Mouse (Mus musculus) neural tube, embryonic 10.5 days (tissue): Measurements from ENCODE around the gene Nphs1.
"Not testable (repeated sequence)": the region's sequence is repeated elsewhere in the genome, so short reads cannot be mapped to it uniquely, and the experiment has no call there.

Experiments used
- DNase-seq: peaks from one replicate; pipeline ENCODE4 v3.0.0-alpha.2; 2017; ENCODE audit warnings: low spot score; ENCODE audit errors: extremely low spot score

The Nphs1 gene

GRCm38 (mm10) chr7:30440697-30441096, 17.4 kb upstream of the Nphs1 start:
- peak; percentile 44 for DNase-seq

DNA sequence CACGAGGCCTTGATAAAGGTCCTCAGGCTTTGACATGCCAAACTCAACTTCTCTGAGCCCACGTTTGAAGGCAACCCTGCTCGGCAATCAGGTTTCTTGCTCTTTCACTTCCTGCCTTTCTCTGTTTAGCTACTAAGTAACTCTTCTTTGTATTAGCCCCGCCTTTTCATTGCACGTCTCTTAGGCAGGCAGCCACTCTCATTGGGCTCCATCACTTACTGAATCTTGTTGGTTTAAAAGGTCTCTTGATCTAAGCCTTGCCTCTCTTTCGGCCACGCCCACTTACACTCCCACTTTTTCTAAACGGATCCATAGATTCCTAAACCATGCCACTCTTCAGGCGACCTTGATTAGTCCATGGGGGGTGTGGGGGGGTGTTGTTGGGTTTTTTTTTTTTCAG, 14.4 kb upstream of the Nphs1 start:
- no peak for DNase-seq

- peak; percentile 64 for DNase-seq
These were observed 13.8 kb upstream of the Nphs1 start for GRCm38 (mm10) chr7:30444154-30444970.

DNA sequence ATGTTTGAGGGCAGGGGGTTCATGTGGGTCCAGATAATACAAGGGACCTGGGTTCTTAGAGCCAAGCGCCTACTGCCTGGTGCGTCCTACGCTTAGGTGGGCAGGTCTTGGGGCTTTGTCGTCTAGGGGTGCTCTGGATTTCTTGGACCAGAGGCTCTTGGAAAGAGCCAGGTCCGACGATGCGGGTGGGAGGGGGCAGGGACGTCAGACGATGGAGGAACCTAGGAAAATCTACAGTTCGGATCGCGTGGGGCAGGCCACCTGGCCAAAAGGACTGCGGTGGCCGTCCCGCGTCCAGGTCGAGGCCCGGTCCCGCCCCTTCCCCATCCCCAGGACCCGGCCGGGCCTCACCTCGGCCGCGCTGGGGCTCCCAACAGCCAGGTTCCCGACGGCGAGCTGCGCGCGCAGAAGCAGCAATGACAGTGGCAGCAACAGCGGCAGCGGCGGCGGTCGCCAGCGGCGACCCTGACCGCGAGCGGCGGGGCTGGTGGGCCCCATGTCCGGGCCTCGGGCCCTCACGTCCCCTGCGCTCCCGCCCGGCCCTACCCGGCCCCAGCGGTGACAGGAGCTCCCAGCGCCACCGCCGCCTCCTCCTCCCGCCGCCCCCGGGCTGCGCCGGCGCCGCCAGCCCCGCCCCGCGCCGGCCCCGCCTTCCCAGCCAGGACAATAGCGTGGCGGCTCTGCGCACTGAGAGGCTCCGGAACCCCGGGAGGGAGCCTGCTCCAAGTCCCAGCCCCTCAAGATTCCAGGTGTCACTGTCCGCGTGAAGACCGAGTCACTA, 13.0 kb upstream of the Nphs1 start, which contains the start of gene Aplp1:
Aplp1 (minus strand) TSS at position 565 of the 781 bp plus-strand sequence.
- DNase-seq, result peak; percentile 71

DNA sequence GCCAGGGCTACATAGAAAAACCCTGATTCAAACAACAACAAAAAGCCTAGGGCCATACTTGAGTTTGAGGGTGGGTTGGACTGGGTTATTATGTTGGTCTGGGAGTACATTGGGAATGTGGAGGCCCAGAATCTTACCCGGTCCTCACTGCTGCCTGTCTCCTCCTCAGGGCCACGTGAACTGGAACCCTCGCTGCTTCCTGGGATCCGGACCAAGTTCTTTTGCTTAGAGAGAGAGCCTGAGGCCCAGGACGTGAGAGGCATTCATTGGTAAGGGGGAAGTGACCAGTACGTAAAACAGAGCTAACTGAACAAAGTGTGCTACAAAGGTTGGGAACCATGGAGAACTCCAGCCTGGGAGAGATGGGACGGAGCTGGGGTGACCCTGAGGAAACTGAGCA, 7.9 kb upstream of the Nphs1 start:
- DNase-seq, result no peak

DNA sequence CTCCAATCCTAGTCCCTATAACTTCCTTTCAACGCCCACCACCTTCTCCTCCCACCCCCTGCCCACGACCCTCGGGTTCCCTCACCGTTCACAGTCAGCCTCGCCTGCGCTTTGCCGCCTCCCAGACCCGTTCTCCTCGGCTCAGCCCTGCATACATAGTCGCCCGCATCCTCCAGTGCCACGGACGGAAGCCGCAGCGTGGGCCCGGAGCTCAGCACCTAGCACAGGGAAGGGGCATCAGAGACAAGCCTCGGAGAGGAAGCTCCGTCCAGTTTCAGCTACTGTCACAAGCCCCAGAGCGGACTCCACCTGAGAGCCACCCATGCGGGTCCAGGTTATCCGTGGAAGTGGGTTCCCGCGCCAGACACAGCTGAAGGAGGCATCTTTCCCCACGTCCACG, 4.8 kb upstream of the Nphs1 start:
- DNase-seq, result no peak

DNA sequence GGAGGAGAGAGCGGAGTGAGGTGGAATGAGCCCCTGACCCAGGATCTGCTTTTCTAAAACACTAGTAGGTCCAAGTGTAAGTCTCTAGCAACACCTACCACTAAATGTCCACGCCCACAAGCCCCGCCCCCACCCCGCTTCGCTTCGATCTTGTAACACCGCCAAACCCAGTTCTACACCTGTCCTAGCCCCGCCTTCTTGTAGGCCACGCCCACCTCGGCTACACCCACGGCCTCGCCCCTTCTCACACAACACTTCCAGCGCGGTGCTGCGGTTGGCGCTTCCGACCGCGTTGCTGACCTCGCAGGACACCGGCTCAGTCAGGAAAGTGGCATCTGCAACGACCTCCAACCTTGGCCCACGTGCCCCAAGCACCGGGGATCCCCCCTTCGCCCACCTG, 4.3 kb upstream of the Nphs1 start:
- DNase-seq, result no peak

DNA sequence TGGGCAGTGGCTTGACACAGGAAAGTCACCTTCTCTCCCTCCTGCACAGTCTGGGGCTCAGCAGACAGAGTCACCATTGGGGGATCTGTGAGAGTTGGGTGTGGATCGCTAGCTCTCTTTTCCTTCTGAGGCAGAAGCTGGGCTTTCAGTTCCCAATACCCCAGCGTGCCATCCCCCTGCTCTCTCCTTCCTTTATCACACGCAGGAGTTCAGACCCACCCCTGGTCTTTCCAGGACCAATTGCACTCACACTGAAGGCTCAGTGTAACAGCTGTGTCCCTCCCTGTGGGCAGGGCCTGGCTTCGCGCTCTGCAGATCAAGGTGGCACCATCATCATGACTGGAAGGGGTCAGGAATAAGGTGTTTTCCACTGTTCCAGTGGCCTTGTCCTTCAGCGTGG, 3.9 kb upstream of the Nphs1 start:
- no peak for DNase-seq

DNA sequence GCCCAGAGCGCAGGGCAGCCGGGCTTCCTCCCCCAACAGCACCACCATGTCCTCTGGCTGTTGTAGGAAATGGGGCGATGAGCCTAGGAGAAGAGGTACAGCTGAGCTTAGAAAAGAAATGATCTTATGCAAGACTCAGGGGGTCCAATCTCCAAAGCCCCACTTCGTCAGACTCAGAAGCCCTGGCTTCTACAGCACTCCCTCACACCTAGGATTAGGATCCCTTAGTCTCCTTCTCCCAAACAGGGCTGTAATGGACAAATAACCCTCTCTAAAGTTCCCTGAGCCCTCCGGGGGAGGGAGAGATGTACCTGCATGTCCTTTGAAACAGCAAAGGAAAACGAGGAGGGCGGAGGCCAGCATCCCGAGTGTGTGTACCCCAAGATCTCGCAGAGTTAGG, 1.6 kb upstream of the Nphs1 start:
- no peak for DNase-seq

DNA sequence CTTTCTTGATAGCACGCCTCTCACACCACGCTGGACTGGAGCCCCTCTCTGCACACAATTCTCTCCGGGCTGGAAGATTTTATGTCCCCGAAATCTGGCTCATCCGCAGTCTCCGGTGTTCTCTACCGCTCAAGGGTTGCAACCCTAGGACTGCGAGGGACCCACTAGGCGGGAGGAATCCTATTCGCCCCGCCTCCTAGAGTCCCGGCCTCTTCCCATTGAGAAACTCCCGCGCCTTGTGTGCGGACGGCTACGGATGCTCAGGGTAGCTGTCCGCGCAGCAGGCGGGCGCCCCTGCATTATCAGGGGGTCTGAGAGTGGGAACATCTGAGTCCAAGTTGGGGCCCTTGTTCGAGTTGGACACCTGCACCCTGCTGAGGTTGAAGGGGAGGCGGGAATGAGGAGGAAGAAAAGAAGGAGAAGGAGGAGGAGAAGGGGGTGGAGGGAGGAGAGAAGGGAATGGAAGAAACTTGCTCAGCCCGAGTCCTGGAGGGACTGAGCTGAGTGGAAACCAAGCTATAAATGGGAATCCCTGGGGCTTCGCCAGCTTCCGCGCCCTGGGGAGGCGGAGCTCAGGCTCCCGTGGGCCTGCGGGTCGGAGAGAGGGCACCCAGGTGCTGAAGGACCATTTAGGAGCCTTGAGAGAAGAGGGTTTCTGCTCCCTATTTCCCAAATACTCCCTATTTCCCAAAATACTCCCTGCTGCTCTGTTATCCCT, 1.0 kb upstream of the Nphs1 start:
- DNase-seq, result no peak

DNA sequence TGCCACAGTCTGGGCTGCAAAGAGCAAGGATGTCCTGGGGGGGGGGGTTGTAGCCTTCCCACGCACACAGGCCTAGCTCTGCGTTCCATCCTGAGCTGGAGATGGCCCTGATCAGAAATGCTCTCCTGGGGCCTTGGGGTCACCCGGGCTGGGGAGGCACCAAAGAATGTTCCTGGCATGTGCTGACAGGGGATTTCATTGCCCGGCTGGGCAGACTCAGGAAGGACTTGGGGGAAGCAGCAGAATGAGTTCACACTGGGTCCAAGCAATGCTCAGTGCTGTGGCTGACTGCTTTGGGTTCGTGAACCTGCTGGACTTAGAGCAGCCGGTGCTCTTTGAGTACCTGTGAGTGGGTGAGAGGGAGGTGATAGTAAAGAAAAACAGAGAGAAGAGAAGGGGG, 1.4 kb downstream of the Nphs1 start:
- no peak for DNase-seq

GRCm38 (mm10) chr7:30463568-30463967, 5.5 kb downstream of the Nphs1 start:
- no peak for DNase-seq

DNA sequence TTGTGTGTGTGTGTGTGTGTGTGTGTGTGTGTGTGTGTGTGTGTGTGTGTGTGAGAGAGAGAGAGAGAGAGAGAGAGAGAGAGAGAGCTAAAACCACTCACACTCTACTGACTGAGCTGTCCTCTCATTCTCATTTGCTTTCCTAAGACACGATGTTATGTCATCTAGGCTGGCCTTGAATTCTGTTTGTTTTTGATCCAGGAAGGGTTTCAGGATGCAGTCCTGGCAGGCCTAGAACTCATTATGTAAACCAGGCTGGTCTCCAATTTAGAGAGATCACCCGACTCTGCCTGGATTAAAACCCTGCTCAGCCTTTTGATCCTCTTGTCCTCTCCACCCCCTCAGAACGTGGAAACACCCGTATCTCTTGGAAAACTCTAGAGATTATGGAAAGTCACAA, 5.9 kb downstream of the Nphs1 start:
- DNase-seq, result no peak

- DNase-seq, result no peak
These were observed 6.7 kb downstream of the Nphs1 start for GRCm38 (mm10) chr7:30464816-30465300.

- DNase-seq, result no peak
These were observed 14.3 kb downstream of the Nphs1 start for GRCm38 (mm10) chr7:30472411-30472810.

- DNase-seq, result no peak
These were observed 16.9 kb downstream of the Nphs1 start for GRCm38 (mm10) chr7:30474999-30475398.

GRCm38 (mm10) chr7:30476136-30476535, 18.0 kb downstream of the Nphs1 start:
- not testable (repeated sequence) for DNase-seq

DNA sequence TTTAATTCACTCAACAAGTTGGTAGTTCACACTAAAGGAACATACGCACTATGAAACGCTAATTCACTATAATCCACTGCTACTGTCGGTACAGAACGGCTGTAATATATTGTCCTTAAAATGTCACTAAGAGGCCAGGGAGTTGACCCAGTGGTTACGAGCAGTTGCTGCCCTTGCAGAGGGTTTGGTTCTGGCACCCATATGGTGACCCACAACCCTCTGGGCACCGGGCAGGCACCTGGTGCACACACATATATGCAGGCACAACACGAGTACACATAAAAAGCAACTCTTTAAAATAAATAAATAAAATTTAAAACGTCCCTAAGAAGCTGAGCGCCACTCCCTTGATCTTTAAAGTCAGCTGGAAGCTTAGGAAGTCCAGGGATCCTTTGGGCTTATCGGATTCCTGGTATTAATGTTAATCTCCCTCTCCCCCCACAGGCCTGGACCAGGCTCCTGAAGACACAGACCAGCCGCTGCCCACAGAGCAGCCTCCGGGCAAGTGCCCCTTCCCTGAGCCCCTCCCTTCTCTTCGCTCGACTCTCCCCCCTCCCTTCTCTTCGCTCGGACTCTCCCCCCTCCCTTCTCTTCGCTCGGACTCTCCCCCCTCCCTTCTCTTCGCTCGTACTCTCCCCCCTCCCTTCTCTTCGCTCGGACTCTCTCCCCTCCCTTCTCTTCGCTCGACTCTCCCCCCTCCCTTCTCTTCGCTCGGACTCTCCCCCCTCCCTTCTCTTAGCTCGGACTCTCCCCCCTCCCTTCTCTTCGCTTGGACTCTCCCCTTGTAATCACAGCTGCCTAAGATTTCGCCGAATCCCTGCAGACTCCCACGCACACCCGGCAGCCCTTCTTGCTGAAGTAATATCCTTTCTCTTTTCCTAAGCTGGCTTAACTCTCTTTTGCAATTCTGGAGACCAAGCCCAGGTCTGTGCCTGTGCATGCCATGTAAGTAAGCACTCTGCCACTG, 19.6 kb downstream of the Nphs1 start:
- DNase-seq, result no peak

- DNase-seq, result peak; percentile 54
These were observed 26.1 kb downstream of the Nphs1 start for GRCm38 (mm10) chr7:30484250-30484649.

GRCm38 (mm10) chr7:30490251-30490956, 32.3 kb downstream of the Nphs1 start:
- DNase-seq, result no peak
